Mouse (Mus musculus) thymus, adult 2 months (tissue): ENCODE data around the gene Slc43a2. TPM values are rescaled to one million over a fixed set of nuclear protein-coding genes. Genes with fewer than 3 reads are reported as not detected.

ENCODE experiments used
- DNase-seq: peaks from one replicate; pipeline ENCODE4 v3.0.0; 2021
- H3K27ac ChIP-seq: fragments of 200-500 bp; 2 replicates; pipeline ENCODE4 v1.5.1; 2012; ENCODE audit warnings: low read length, control low read depth; ENCODE audit not compliant: control insufficient read depth, insufficient read depth
- H3K27me3 ChIP-seq: fragments of 200-500 bp; 2 replicates; pipeline ENCODE4 v1.6.1; 2012; ENCODE audit warnings: mild to moderate bottlenecking, low read length, moderate library complexity, mixed read lengths; ENCODE audit not compliant: control insufficient read depth, insufficient read depth
- H3K36me3 ChIP-seq: fragments of 200-500 bp; 2 replicates; pipeline ENCODE4 v1.6.1; 2012; ENCODE audit warnings: mild to moderate bottlenecking, low read length, moderate library complexity; ENCODE audit not compliant: control insufficient read depth, insufficient read depth
- H3K4me1 ChIP-seq: fragments of 200-500 bp; replicated peaks from 2 replicates; pipeline ENCODE4 v1.6.1; 2012; ENCODE audit warnings: low read length; ENCODE audit not compliant: control insufficient read depth, insufficient read depth
- H3K4me3 ChIP-seq: fragments of 200-500 bp; 2 replicates; pipeline ENCODE4 v1.5.1; 2012; ENCODE audit warnings: mild to moderate bottlenecking, low read length, control low read depth, moderate library complexity; ENCODE audit not compliant: control insufficient read depth, insufficient read depth
- CTCF ChIP-seq: fragments of 200-500 bp; IDR thresholded peaks from 2 replicates; pipeline ENCODE4 v1.5.1; 2012; ENCODE audit warnings: mild to moderate bottlenecking, control low read depth, low read length, moderate library complexity, borderline replicate concordance; ENCODE audit not compliant: control insufficient read depth, poor library complexity, insufficient read depth; ENCODE audit errors: extremely low read depth
- POLR2A ChIP-seq: fragments of 200-500 bp; IDR thresholded peaks from 2 replicates; pipeline ENCODE4 v1.6.1; 2012; ENCODE audit warnings: mild to moderate bottlenecking, low read length, control low read depth, moderate library complexity; ENCODE audit not compliant: control insufficient read depth, poor library complexity, insufficient read depth; ENCODE audit errors: extremely low read depth
- WGBS: fragments of 180-500 bp; shearing (Covaris S2); methylation state at CpG from one replicate; pipeline ENCODE4 v1.1.7; 2018; 5-methylcytosine and 5-hydroxymethylcytosine counted together
- polyA plus RNA-seq: library from polyadenylated mRNA; depleted of rRNA; stranded (reverse); fragments of >200 nt; gene quantifications from 2 replicates; pipeline ENCODE4 v1.2.3, GENCODE M21; 2012

The Slc43a2 gene
- polyA plus RNA-seq, 1 experiment, result 207 TPM

- no peak for DNase-seq
- peaks cover 9% of the 10 kb centered on the region for H3K4me1 ChIP-seq
These were observed 18.2 kb upstream of the Slc43a2 start, which contains the start of gene Scarf1 for GRCm38 (mm10) chr11:75513336-75513735. Gene Scarf1 (plus strand): TSS chr11:75513540.

GRCm38 (mm10) chr11:75515186-75515585 is 16.3 kb upstream of the Slc43a2 start:
- Histone ChIP-seq H3K27ac (no peak overlapping the region), H3K27me3 (no peaks in the 10 kb centered on the region), H3K36me3 (no peaks in the 10 kb centered on the region), H3K4me1 (peaks cover 3% of the 10 kb centered on the region; the same call in 1 of the 2 replicates), H3K4me3 (no peak overlapping the region)
- DNase-seq, result no peak
- WGBS, result 97% methylated on average over 25 of the region's 25 CpGs
- TF ChIP-seq POLR2A, result no peak
- TF ChIP-seq CTCF, result no peak

More at GRCm38 (mm10) chr11:75513336-75513735, 18.2 kb upstream of the Slc43a2 start, which contains the start of gene Scarf1:
- no peak within 1 kb of the TSS for H3K4me3 ChIP-seq
- peaks cover 12% of the 10 kb centered on the region for H3K36me3 ChIP-seq
- no peak within 1 kb of the TSS for H3K27ac ChIP-seq
- TF ChIP-seq POLR2A (no peak), CTCF (no peak)
- H3K27me3 ChIP-seq, result no peaks in the 10 kb centered on the region
- whole genome bisulfite sequencing, result 55% methylated on average over 8 of the region's 8 CpGs

GRCm38 (mm10) chr11:75519834-75520633 is 11.5 kb upstream of the Slc43a2 start:
- H3K27ac ChIP-seq, result no peak overlapping the region
- H3K36me3 ChIP-seq, result no peaks in the 10 kb centered on the region
- 0 out of 2 replicates have a peak, but pooled peaks cover 3% of the 10 kb centered on the region for H3K4me1 ChIP-seq
- WGBS, result 90% methylated on average over 15 of the region's 15 CpGs
- no peaks in the 10 kb centered on the region for H3K27me3 ChIP-seq
- H3K4me3 ChIP-seq, result no peak overlapping the region
- no peak for TF ChIP-seq POLR2A
- no peak for TF ChIP-seq CTCF
- no peak for DNase-seq

- Histone ChIP-seq H3K27me3 (no peaks in the 10 kb centered on the region), H3K27ac (no peak overlapping the region), H3K36me3 (no peaks in the 10 kb centered on the region), H3K4me1 (0 out of 2 replicates have a peak, but pooled peaks cover 3% of the 10 kb centered on the region), H3K4me3 (no peak overlapping the region)
- no peak for TF ChIP-seq POLR2A
- no peak for TF ChIP-seq CTCF
- 97% methylated on average over 4 of the region's 4 CpGs for WGBS
- no peak for DNase-seq
These were observed 9.9 kb upstream of the Slc43a2 start for GRCm38 (mm10) chr11:75521609-75522008.

GRCm38 (mm10) chr11:75522793-75523192 is 8.7 kb upstream of the Slc43a2 start:
- TF ChIP-seq CTCF (no peak), POLR2A (no peak)
- 99% methylated on average over 2 of the region's 2 CpGs for WGBS
- no peaks in the 10 kb centered on the region for H3K36me3 ChIP-seq
- H3K4me1 ChIP-seq, result no peaks in the 10 kb centered on the region
- no peak overlapping the region for H3K4me3 ChIP-seq
- DNase-seq, result no peak
- H3K27me3 ChIP-seq, result no peaks in the 10 kb centered on the region
- H3K27ac ChIP-seq, result no peak overlapping the region

- no peaks in the 10 kb centered on the region for H3K4me1 ChIP-seq
- no peak for DNase-seq
- H3K27me3 ChIP-seq, result no peaks in the 10 kb centered on the region
- no peaks in the 10 kb centered on the region for H3K36me3 ChIP-seq
- no peak overlapping the region for H3K27ac ChIP-seq
- H3K4me3 ChIP-seq, result no peak overlapping the region
- 94% methylated on average over 15 of the region's 15 CpGs for WGBS
- no peak for TF ChIP-seq POLR2A
- no peak for TF ChIP-seq CTCF
These were observed 5.9 kb upstream of the Slc43a2 start for GRCm38 (mm10) chr11:75525531-75526125.
